Mouse (Mus musculus) testis, postnatal 14 days (tissue): ENCODE measurements around the gene Rab29.
"Not testable (repeated sequence)": the region's sequence is repeated elsewhere in the genome, so short reads cannot be mapped to it uniquely, and the experiment has no call there.

Experiments
- DNase-seq: peaks from one replicate; pipeline ENCODE4 v3.0.0; 2021; ENCODE audit warnings: low spot score

The Rab29 gene

DNA sequence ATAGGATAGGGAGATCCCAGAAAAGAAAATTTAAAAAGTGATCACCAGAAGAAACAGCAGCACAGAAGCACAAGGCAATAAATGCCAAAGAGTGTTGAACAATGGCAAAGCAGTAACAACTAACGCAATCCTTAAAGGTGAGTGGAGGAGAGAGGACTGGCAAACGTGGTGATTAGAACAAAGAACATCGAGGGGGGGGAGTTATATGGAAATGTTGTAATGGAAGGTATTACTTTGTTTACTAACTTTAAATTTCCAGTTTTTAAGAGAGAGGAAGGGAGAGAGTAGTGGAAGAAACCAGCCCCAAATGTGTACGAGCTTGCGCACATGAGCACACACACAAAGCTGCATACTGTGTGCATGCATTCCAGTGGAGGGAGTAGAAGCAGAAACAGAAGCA lies 1.4 kb upstream of the Rab29 start:
- no peak for DNase-seq

DNA sequence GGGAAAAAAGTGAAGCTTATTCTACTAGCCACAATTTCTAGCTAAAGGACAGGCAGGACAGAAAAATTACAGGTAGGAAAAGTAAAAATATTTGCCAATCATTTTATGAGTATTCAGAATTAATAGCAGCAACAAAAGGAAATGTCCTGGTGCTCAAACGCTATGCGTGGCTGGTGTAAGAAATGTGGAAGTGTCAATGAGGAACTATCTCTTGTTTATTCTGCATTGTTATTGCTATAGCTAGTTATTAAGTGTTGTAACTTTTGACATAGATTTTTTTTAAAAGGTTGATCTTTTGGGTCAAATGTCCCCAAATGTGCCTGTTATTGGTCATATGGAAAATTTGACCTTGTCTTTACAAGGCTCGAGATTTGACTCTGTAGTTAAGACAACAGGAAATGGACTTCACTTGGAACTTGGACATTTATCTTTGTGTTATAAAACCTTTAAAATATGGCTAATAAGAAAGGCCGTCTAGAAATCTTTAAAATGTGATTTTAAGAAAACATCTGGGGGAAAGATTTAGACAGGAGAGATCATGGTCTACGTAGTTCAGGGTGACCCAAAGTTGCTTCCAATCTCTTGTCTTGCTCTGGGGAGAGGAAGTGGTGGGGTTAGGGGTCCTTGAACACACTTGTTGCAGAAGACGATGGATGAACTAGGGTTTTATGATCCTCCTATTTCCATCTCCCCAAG lies 572 bp upstream of the Rab29 start:
- DNase-seq = no peak

DNA sequence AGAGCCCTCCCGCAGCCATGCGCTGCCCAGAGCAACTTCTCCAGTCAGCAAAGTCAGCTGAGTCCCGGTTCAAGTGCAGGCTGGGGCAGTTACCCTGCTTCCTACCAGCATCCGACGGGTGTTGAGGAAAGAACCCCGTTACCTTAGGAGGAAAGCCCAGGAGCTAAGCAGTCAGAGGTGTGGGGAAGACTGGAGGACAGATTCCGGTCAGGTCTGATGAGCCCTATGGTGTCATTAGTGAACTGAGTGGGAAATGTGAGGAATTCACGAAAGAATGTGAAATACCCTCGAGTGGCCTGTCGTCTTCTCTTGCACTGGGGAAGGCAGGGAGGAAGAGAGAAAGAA lies 894 bp downstream of the Rab29 start:
- DNase-seq = no peak

DNA sequence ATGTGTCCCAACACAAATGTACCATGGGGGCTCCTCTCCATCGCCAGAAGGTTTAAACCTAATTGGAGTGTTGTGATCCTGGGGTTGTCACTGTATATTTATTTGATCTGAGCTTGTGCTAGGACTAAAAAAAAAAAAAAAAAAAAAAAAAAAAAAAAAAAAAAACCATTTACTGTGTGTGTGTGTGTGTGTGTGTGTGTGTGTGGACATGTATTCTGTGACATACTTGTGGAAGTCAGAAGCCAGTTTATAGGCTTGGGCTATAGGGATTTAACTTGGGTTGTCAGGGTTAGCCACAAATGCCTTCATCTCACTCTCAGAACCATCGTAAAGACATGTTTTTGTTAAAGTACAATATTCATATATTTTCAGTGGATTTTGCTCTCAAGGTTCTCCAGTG lies 2.5 kb downstream of the Rab29 start:
- no peak for DNase-seq

DNA sequence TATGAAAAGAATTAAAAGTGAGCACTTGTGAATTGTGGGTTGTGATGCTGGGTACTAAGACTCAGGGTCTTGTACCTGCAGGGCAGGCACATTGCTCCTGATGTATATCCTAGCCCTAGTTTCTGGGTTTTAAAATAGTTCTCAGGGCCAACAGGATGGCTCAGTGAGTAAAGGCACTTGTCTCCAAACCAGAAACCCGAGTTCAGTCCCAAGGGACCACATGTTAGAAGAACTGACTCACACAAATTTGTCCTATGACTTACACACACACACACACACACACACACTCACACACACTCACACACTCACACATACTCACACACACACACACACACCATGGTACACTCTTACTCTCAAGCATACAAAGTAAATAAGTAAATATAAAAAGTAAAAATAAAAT lies 5.8 kb downstream of the Rab29 start:
- DNase-seq = no peak

DNA sequence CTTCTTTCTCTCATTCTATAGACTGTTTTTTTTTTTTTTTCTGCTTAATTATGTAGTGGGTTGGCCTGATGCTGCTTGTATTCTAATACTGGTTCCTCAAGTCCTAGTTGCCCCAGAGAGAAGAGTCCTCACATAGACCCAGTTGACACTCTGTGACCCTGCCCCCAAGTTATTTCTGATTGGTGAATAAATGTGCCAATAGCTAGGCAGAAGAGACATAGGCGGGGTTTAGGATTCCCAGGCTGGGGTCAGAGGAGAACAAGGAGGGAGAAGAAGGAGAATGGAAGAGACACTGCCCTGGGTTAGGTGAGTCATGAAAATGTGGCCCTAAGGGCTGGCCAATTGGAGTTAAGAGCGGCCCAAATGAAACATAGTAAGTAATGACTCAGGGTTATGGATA lies 12.8 kb downstream of the Rab29 start:
- no peak for DNase-seq

DNA sequence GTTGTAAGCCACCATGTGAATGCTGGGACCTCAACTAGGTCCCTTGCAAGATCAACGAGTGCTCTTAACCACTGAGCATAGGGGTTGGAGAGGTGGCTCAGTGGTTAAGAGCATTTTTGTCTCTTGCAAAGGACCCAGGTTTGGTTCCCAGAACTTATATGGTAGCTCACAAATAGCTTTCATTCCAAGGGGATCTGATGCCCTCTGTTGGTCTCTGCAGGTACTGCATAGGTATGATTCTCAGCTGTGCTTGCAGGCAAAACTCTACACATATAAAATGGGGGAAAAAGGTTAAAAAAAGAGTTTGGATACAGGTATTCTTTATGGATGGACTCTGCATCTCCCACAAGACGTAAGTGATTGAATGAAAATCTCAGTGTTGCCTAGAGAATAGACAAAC lies 15.8 kb downstream of the Rab29 start:
- no peak for DNase-seq

DNA sequence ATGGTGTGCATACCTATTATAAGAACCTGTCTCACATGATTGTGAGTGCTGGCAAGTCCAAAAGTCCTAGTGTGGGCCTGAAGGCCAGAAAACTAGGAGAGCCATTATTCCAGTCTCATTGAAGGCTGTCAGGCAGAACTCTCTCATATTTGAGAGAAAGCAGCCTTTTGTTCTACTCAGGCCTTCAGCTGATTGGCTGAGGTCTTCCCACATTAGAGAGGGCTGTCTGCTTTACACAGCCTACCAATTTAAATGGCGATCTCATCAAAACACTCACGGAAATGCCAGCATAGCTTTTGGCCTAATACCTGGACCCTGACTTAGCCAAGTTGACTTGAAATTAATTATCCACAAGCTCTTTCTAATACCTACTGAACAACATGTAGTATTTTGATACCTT lies 19.1 kb downstream of the Rab29 start:
- DNase-seq = no peak

DNA sequence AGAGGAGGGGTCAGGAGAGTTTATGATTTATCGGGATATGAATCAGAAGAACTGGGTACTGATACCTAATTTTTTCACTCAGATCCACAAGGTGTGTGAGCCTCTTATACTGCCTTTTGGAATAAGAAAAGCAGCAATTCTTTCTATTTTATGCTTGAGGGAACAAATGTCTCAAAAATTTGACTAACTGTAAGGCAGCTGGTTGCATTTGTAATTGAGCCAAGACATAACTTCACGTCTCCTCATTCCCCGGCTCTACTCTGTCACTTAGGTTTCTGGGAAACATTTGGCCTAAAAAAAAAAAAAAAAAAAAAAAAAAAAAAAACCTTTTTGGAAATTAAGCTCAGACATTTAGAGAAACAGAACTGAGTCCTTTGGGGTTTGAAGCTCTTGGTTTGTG lies 19.6 kb downstream of the Rab29 start:
- DNase-seq = no peak

DNA sequence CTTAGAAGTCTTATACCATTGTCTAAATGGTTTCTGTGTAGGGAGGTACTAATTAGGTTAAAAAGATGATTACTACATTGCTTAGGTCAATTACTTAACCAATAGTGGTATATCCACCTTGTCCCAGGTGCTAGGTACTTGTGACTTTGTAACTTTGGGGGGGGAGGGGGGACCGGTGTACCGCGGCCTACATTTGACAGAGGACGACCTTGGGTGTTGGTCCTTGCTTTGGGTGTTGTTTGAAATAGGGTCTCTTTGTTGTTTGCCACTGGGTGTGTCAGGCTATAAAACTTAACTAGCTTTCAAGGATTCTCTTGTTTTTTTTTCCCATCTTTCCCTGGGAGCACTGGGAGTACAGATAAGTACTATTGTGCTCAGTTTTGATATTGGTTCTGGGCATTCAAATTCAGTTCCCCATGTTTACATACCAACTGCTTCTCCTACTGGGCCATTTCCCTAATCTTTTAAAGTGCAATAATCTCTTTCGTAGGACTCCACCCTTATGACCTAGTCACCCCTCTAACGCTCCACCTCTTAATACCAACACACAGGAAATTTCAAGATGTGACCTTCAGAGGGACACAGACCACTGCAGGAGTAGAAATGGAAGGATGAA lies 23.1 kb downstream of the Rab29 start:
- DNase-seq = no peak

DNA sequence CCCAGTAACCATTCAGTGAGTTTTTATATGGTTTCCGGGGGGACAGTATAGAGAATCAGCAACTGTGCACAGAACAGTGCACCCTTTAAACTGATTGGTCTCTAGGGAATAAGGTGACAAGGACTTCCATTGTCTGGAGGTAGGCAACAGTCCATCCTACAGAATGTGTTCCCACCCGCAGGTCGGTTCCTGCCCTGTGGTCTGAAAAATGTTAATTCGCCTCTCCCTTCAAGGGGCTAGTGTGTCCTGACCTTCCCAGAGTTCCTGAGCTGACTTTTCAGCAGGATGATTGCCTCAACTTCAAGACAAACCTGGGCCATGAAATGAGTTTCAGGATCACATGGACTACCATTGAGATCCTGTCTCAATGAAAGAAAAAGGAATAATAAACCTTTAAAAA lies 24.4 kb downstream of the Rab29 start:
- no peak for DNase-seq

DNA sequence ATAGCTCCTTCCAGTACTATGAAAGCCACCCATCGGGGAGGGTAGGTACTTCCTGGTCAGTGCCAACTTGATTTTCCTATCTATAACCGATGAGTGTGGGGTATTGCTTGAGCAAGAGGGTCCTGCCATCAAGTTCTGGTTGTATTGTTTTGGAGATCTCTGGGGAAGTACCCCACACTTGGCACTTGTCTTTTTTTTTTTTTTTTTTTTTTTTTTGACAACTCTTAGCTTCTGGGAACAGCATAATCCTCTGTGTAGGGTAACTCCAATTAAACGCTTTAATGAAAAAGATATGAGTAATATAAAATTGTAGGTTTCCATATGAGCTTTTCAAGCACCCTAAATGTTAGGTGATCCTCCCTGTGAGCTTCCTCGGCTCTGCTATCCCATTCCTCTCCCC lies 35.7 kb downstream of the Rab29 start:
- DNase-seq = no peak

DNA sequence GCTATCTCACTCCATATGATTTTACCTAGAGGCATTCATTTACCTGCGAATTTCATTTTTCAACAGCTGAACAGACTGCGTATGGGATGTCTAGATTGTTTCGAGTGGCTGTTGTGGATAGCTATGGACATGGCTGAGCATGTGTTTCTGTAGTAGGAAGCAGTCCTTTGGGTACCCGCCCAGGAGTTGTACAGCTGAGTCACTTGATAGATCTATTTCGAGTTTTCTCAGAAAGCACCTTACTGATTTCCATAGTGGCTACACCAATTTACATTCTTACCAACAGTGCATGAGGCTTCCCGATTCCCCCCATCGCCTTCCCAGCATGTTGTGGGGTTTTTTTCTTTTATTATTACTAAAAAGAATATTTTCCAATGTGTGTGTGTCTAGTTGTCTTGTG lies 36.2 kb downstream of the Rab29 start:
- DNase-seq = no peak

DNA sequence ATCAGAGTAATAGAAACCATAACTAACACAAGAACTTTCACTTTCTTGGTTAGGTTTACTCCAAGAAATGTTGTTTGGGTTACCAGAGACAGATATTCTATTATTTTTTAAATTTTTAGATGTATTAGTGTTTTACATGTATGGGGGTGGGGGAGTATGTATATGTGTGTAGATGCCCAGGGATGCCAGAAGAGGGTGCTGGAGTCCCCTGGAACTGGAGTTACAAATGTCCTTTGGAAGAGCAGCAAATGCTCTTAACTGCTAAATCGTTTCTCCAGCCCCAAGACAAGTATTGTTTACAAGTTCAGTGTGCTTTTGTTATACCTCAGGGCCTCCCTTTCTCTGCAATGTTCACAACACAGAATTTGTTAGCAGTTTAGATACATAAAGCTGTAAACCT lies 38.5 kb downstream of the Rab29 start:
- DNase-seq = no peak

DNA sequence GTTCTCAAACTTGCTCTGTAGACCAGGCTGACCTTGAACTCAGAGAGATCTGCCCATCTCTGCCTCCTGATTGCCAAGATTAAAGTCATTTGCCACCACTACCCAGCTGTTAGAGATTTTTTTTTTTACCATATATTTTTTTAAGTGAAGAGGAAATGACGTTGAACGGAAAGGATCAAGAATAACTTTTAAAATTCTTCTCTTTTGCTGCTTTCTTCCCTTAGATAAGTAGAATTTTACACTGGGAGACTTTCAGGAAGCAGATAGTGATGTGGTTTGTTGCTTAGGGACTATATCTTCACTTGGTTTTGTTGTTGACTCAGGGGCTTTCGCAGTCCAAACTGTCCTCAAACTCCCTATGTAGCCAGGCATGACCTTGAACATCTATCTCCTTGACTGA lies 41.4 kb downstream of the Rab29 start:
- DNase-seq = no peak

DNA sequence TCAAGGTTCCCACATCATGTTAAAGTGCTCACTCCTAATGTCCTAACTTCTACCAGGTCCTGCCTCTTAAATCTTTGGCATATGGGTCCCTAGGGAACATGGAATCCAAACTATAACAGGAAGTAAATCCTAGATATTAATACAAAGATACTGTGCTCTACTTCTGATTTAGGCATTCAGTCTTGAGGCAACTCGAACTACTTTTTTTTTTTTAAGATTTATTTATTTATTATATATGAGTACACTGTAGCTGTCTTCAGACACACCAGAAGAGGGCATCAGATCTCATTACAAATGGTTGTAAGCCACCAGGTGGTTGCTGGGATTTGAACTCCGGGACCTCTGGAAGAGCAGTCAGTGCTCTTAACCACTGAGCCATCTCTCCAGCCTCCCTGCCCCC lies 42.2 kb downstream of the Rab29 start:
- DNase-seq = not testable (repeated sequence)

DNA sequence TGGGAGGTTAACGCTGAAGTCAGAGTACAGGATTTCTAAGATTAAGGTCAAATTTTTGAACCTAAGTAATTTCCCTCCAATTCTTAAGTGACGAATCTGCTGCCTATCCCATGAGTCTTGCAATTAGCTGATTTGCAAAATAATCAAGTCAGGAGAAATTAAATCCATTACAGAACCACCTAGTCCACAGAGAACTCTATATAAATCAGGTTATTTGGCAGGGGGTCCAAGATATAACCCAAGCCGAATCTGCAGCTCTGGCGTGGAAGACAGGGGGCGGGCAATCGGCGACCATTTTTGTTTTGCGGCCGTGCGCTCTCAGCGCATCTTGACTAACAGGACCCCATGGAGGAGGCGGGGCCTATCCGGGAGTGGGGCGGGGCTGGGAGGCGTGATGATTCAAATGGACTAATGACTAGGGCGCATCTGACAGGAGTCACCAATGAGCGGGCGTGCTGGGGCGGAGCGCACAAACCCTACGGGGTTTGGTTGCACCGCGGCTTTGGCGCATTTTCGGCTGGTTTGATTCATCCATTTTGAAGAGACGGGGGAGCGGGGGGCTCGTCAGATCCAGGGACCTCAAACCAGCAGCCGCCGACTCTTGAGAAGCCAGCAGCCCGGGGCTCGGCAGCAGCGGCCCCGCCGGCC lies 43.1 kb downstream of the Rab29 start, which contains the start of gene Nucks1:
Nucks1 (plus strand) TSS at position 534 of the 648 bp plus-strand sequence.
- DNase-seq = peak; percentile 100

DNA sequence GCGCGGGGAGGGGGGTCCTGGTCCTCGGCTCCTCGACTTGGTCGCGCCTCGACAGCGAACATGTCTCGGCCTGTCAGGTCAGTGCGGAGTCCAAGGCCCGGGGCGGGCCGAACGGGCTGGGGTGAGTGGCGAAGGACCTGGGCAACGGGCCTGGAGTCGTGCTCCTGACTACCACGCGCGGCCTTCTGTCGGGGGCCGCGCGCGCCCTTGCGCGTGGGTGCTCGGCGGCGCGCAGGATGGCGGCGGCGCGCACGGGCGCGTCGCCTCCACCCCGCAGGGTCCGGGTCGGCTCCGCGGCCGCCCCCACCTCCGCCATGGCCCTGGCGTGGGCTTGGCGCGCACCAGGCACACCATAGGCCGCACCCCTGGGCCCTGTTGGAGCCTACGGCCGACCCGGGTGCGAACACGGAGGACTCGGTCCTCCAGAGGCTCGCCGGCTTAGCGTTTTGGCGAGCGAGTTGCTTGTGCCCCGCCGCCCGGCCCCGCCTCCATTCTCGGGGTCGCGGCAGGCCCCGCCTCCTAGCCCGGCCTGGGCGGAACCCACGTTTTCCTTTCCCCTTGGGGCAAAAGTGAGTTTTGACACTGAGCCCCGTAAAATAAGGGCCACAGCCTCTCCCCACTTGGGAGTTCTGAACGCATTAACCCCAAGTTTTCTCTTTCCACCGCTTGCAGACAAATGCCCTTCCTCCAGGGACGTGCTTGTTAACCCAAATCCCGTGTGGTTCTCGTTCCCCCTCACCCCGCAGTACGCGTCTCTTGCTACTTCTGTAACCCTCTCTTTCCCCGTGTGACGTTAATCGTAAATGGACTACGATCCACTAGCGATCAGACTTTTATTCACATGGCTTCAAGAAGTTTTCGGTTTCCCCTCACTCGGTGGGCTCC lies 43.9 kb downstream of the Rab29 start:
- peak; percentile 84 for DNase-seq

DNA sequence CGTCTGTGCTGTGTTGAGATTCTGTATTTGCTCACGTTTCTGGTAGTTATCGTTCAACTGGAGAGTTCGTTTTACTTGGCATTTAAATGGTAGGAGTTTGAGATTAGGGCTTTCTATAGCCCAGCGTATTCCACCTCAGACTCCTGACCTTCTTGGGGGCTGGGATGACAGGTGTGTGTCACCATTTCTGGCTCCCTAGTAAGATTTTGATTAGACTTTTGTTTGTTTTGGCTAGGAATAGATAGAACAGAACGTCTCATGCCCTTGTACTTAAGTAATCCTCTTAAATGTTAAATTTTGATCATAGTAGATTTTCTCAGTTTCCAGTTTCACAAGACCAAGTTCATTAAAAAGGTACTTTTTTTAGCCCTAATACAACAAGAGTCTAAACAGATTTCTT lies 50.6 kb downstream of the Rab29 start:
- DNase-seq = no peak

DNA sequence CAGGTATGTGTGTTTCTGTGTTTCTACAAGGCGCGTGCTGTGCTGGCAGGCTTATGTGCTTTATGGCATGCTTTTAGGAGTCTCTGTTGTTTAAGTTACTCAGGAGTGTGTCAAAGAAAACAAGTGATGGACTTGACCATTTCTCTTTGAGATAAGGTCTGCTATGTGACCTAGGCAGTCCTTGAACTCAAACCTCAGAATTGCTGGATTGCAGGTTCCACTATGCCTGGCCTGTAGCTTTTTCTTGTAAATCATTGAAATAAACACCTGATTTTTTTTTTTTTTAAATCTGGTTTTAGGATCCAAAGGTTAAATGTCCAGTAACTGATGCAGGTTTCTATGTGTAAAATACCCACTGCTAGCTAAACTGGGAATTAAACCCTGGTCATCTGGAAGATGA lies 52.0 kb downstream of the Rab29 start:
- DNase-seq = no peak

DNA sequence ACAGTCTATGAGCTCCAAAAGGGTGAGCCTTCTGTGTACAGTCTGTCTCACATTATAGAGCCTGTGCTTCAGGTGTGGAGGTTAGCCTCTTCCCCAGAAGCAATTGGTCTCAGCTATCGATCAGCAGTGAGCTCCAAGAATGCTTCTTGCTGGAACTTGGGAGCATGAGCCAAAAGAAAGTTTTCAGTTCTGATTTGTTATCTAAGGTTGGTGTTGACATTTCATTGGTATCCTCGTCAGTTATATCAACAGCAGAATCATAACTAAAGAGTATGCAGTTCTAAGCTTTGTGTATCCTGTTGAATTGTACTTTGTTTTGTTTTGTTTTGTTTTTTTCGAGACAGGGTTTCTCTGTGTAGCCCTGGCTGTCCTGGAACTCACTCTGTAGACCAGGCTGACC lies 55.1 kb downstream of the Rab29 start:
- no peak for DNase-seq
